Mouse (Mus musculus) cerebellum, adult 9-11 months (tissue): ENCODE measurements at regions not wholly inside any gene's neighbourhood (a gene's known extent, or its start where the extent isn't known, plus 50 kb on each side); places are given as distances from the start of the nearest gene placed in this dataset.
"Not testable (repeated sequence)": the region's sequence is repeated elsewhere in the genome, so short reads cannot be mapped to it uniquely, and the experiment has no call there.

ENCODE experiments used
- DNase-seq: peaks from one replicate; pipeline ENCODE4 v3.0.0; 2022

GRCm38 (mm10) chr13:3216070-3216469 lies 321.8 kb upstream of the Gdi2 start:
- DNase-seq: not testable (repeated sequence)

GRCm38 (mm10) chr13:3221005-3221621 lies 316.8 kb upstream of the Gdi2 start:
- not testable (repeated sequence) for DNase-seq

- DNase-seq: no peak
Observed at GRCm38 (mm10) chr13:3221622-3222021, 316.2 kb upstream of the Gdi2 start.

GRCm38 (mm10) chr13:3258379-3258778 lies 279.5 kb upstream of the Gdi2 start:
- peak; percentile 10 for DNase-seq

GRCm38 (mm10) chr13:3276130-3276529 lies 261.7 kb upstream of the Gdi2 start:
- DNase-seq: not testable (repeated sequence)
